Comparison of ENCODE assay signal across 9 mouse cellular contexts in the genomic region with DNA sequence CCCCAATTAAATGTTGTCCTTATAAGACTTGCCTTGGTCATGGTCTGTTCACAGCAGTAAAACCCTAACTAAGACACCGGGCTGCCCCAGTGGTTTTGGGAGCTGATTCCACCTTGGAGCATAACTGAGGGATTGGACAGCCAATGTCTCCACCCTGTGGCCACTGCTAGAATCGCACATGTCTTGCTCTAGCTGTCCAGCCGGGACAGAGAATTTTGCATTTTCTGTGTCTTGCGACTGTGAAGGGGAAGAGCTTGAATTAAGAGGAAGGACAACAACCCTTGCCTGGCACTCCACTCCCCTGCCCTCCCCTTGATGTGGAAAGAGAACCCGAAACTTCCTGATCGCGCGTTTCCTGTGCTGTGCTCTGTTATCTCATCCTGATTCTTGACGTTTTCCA. TPM values are rescaled to one million over a fixed set of nuclear protein-coding genes. Genes with fewer than 3 reads are reported as not detected.
DNase-seq lines count a peak whose midpoint lies in the region; ATAC-seq lines count a peak whose summit lies in the region.
"Had no signal": no experiment of that assay in that cellular context is flagged by ENCODE, and none has a peak within 500 bp of the region (broad histone marks: within the 10 kb centered on the region; RNA-seq: fewer than 3 reads in every experiment).

No protein-coding gene starts in this region.

- H3K4me2 ChIP-seq in forebrain, embryonic 12.5 days, result no peak overlapping the region
- H3K4me2 ChIP-seq: hindbrain, embryonic 15.5 days had no signal

- no peak overlapping the region for H3K27ac ChIP-seq in forebrain, embryonic 12.5 days
- H3K27ac ChIP-seq: hindbrain, embryonic 15.5 days had no signal

- H3K27me3 ChIP-seq in forebrain, embryonic 12.5 days, result peaks cover 4% of the 10 kb centered on the region; the same call in 1 of the 2 replicates

- WGBS in forebrain, embryonic 12.5 days, result 19% methylated on average over 9 of the region's 9 CpGs

- peak; percentile 46; the same call in 1 of the 2 replicates for ATAC-seq in forebrain, embryonic 12.5 days (ENCODE audit: low FRiP score)

- H3K9me3 ChIP-seq in forebrain, embryonic 12.5 days, result no peaks in the 10 kb centered on the region
- H3K9me3 ChIP-seq: hindbrain, embryonic 15.5 days had no signal

- peak; percentile 77 for DNase-seq in ES-CJ7 (ENCODE audit: low read depth, low spot score)
- peak; percentile 71 for DNase-seq in c-Kit-positive CD71-negative TER-119-negative erythroid progenitor cells, embryonic 14.5 days (ENCODE audit: low read depth)
- peak; percentile 78 to 81 for DNase-seq in heart, postnatal 36 days
- DNase-seq in layer of hippocampus, postnatal 10 days (ENCODE audit: low spot score in 2 of 2), result peak; percentile 90 to 91
- DNase-seq in lung, postnatal 25 days (ENCODE audit: low spot score), result peak; percentile 73
- DNase-seq in retina, postnatal 1 day, result peak; percentile 84
- peak; percentile 36 for DNase-seq in urinary bladder, adult 2 months (ENCODE audit: low spot score)

- no peak overlapping the region for H3K4me3 ChIP-seq in forebrain, embryonic 12.5 days (replicated peaks)
- H3K4me3 ChIP-seq: hindbrain, embryonic 15.5 days had no signal

- H3K4me1 ChIP-seq in forebrain, embryonic 12.5 days, result no peaks in the 10 kb centered on the region
- H3K4me1 ChIP-seq: hindbrain, embryonic 15.5 days had no signal

- H3K36me3 ChIP-seq in forebrain, embryonic 12.5 days (replicated peaks), result no peaks in the 10 kb centered on the region
- H3K36me3 ChIP-seq: hindbrain, embryonic 15.5 days had no signal

- intact Hi-C loops in heart, postnatal 36 days (cut with DNase I), result loop anchor here (2.0 to 5.0 kb wide), 3 partner anchors 32 to 241 kb away; no protein-coding TSS in a partner anchor

- H3K9ac ChIP-seq in forebrain, embryonic 12.5 days, result no peak overlapping the region
- H3K9ac ChIP-seq: hindbrain, embryonic 15.5 days had no signal

RNA-seq across cellular contexts. Expression of a gene that starts 21.3 kb away (rescaled TPM):
- polyA plus RNA-seq in forebrain, embryonic 12.5 days (2016; fragmentation: Nextera tagmentation; extraction: Ambion mirVana), result not detected in 2 replicates
- 1 to 10 TPM in 1 of 2 experiments, under 1 TPM in 1; 0.75 to 1.7 TPM for total RNA-seq in heart, postnatal 36 days (2021)
- under 1 TPM in 1 of 2 experiments, not detected in 1; 0.20 TPM for total RNA-seq in layer of hippocampus, postnatal 10 days (2021)
- polyA plus RNA-seq in urinary bladder, adult 2 months (2012; rRNA removed), result 2.4 and 3.6 TPM in 2 replicates

RNA-seq across cellular contexts. Expression of a gene that starts 23.0 kb away (rescaled TPM):
- 0.44 and 0.68 TPM in 2 replicates for polyA plus RNA-seq in forebrain, embryonic 12.5 days (2016; fragmentation: Nextera tagmentation; extraction: Ambion mirVana)
- 1 to 10 TPM; 1.6 to 1.8 TPM for total RNA-seq in heart, postnatal 36 days (2021)
- total RNA-seq in layer of hippocampus, postnatal 10 days (2021), result under 1 TPM; 0.62 TPM
- polyA plus RNA-seq in urinary bladder, adult 2 months (2012; rRNA removed), result 0.93 and 1.0 TPM in 2 replicates

RNA-seq across cellular contexts. Expression of a gene that starts 56.1 kb away (rescaled TPM):
- not detected in 2 replicates for polyA plus RNA-seq in forebrain, embryonic 12.5 days (2016; fragmentation: Nextera tagmentation; extraction: Ambion mirVana)
- total RNA-seq in heart, postnatal 36 days (2021), result not detected
- total RNA-seq in layer of hippocampus, postnatal 10 days (2021), result not detected
- 0.21 and 0.51 TPM in 2 replicates for polyA plus RNA-seq in urinary bladder, adult 2 months (2012; rRNA removed)
- polyA plus RNA-seq: hindbrain, embryonic 15.5 days had no signal

Comparison
In these comparisons a context has a peak if more than half of its experiments do, and no peak if none do; other contexts are left out.
1. DNase-seq: peak in every context shown above with its lines; median percentile 90 in layer of hippocampus, postnatal 10 days; 84 in retina, postnatal 1 day; 80 in heart, postnatal 36 days; 77 in ES-CJ7; 73 in lung, postnatal 25 days; 71 in c-Kit-positive CD71-negative TER-119-negative erythroid progenitor cells, embryonic 14.5 days; 36 in urinary bladder, adult 2 months.